11 mouse cellular contexts compared by ENCODE assay signal in genomic region chr4:155739741-155740636, GRCm38 (mm10). TPM values are rescaled to one million over a fixed set of nuclear protein-coding genes. Genes with fewer than 3 reads are reported as not detected.
A peak's percentile ranks its signal among the peaks of the same experiment; 100 is the strongest.
DNase-seq lines count a peak whose midpoint lies in the region; ATAC-seq lines count a peak whose summit lies in the region.
"Had no signal": no experiment of that assay in that cellular context is flagged by ENCODE, and none has a peak within 500 bp of the region (broad histone marks: within the 10 kb centered on the region; RNA-seq: fewer than 3 reads in every experiment).

No protein-coding gene starts in this region.

- peak; percentile 24; the same call in 1 of the 2 replicates for ATAC-seq in intestine, embryonic 16.5 days
- no peak for ATAC-seq in intestine, embryonic 15.5 days

- no peak overlapping the region for H3K9ac ChIP-seq in intestine, embryonic 16.5 days (ENCODE audit: low read depth, low read length)
- H3K9ac ChIP-seq in intestine, embryonic 15.5 days = no peak overlapping the region

- no peaks in the 10 kb centered on the region for H3K27me3 ChIP-seq in intestine, embryonic 16.5 days (replicated peaks; ENCODE audit: control insufficient read depth, insufficient read depth, low read length)
- H3K27me3 ChIP-seq in intestine, embryonic 15.5 days (replicated peaks) = no peaks in the 10 kb centered on the region

- H3K4me1 ChIP-seq in intestine, embryonic 16.5 days (ENCODE audit: control insufficient read depth, insufficient read depth, low read length) = peaks cover 9% of the 10 kb centered on the region
- H3K4me1 ChIP-seq in intestine, embryonic 15.5 days (replicated peaks) = peaks cover 10% of the 10 kb centered on the region

- 81% methylated on average over 37 of the region's 37 CpGs for WGBS in intestine, embryonic 16.5 days
- WGBS in intestine, embryonic 15.5 days = 82% methylated on average over 37 of the region's 37 CpGs

- peak; percentile 27 for DNase-seq in adrenal gland, adult 2 months
- DNase-seq in adrenal gland, adult (ENCODE audit: inconsistent age in 2 of 2, low spot score in 1 of 2) = no peak
- DNase-seq in right cerebral cortex, postnatal 14 days = peak; percentile 14
- no peak for DNase-seq in right cerebral cortex, adult 2 months (ENCODE audit: low spot score in 2 of 2)
- DNase-seq in heart, postnatal 4 days = peak; percentile 65
- DNase-seq in thymus, postnatal 36 days = no peak
- DNase-seq: kidney, postnatal 4 days had no signal

- no peaks in the 10 kb centered on the region for H3K9me3 ChIP-seq in intestine, embryonic 16.5 days (ENCODE audit: control insufficient read depth, low read length)
- no peaks in the 10 kb centered on the region for H3K9me3 ChIP-seq in intestine, embryonic 15.5 days

- no peak overlapping the region for H3K27ac ChIP-seq in intestine, embryonic 16.5 days (ENCODE audit: low read length)
- H3K27ac ChIP-seq in intestine, embryonic 15.5 days = no peak overlapping the region

- H3K4me3 ChIP-seq in intestine, embryonic 16.5 days (ENCODE audit: low read length) = no peak overlapping the region
- H3K4me3 ChIP-seq in intestine, embryonic 15.5 days (replicated peaks) = no peak overlapping the region
- H3K4me3 ChIP-seq: erythroblast, embryonic 14.5 days had no signal

- peaks cover 8% of the 10 kb centered on the region for H3K36me3 ChIP-seq in intestine, embryonic 16.5 days (ENCODE audit: control insufficient read depth, insufficient read depth, low read length)
- H3K36me3 ChIP-seq in intestine, embryonic 15.5 days = peaks cover 12% of the 10 kb centered on the region; the same call in 1 of the 2 replicates

- H3K4me2 ChIP-seq in intestine, embryonic 16.5 days (ENCODE audit: low read depth, low read length) = no peak overlapping the region
- no peak overlapping the region for H3K4me2 ChIP-seq in intestine, embryonic 15.5 days (replicated peaks)

RNA-seq across cellular contexts. Expression of gene Tmem240, which starts 5.4 kb away (rescaled TPM):
- total RNA-seq in adrenal gland, adult 2 months (2021) = under 1 TPM; 0.55 to 0.73 TPM
- 2.0 and 3.1 TPM in 2 replicates for polyA plus RNA-seq in adrenal gland, adult 2 months (2012; rRNA removed)
- polyA plus RNA-seq in intestine, embryonic 16.5 days (2015; fragmentation: Nextera tagmentation; extraction: Ambion mirVana) = 0.16 and 0.23 TPM in 2 replicates
- polyA plus RNA-seq in intestine, embryonic 15.5 days (2015; fragmentation: Nextera tagmentation; extraction: Ambion mirVana) = 0.80 and 0.84 TPM in 2 replicates
- total RNA-seq in heart, postnatal 4 days (2021) = under 1 TPM; 0.36 to 0.43 TPM

RNA-seq across cellular contexts. Expression of gene Atad3a, which starts 20.9 kb away (rescaled TPM):
- total RNA-seq in adrenal gland, adult 2 months (2021) = 10 to 100 TPM; 71.4 to 90.7 TPM
- 226 and 242 TPM in 2 replicates for polyA plus RNA-seq in adrenal gland, adult 2 months (2012; rRNA removed)
- polyA plus RNA-seq in intestine, embryonic 16.5 days (2015; fragmentation: Nextera tagmentation; extraction: Ambion mirVana) = 142 and 150 TPM in 2 replicates
- 135 and 156 TPM in 2 replicates for polyA plus RNA-seq in intestine, embryonic 15.5 days (2015; fragmentation: Nextera tagmentation; extraction: Ambion mirVana)
- total RNA-seq in heart, postnatal 4 days (2021) = 10 to 100 TPM; 82.7 to 89.7 TPM

RNA-seq across cellular contexts. Expression of gene Vwa1, which starts 34.5 kb away (rescaled TPM):
- total RNA-seq in adrenal gland, adult 2 months (2021) = 1 to 10 TPM; 2.5 to 4.8 TPM
- 9.4 and 12.0 TPM in 2 replicates for polyA plus RNA-seq in adrenal gland, adult 2 months (2012; rRNA removed)
- 18.9 TPM in 2 replicates for polyA plus RNA-seq in intestine, embryonic 16.5 days (2015; fragmentation: Nextera tagmentation; extraction: Ambion mirVana)
- polyA plus RNA-seq in intestine, embryonic 15.5 days (2015; fragmentation: Nextera tagmentation; extraction: Ambion mirVana) = 16.7 TPM in 2 replicates
- 10 to 100 TPM; 11.5 to 12.5 TPM for total RNA-seq in heart, postnatal 4 days (2021)
- polyA plus RNA-seq: erythroblast, embryonic 14.5 days had no signal

RNA-seq across cellular contexts. Expression of gene Ssu72, which starts 35.4 kb away (rescaled TPM):
- total RNA-seq in adrenal gland, adult 2 months (2021) = 100 to 1,000 TPM; 104 to 143 TPM
- 178 and 190 TPM in 2 replicates for polyA plus RNA-seq in adrenal gland, adult 2 months (2012; rRNA removed)
- polyA plus RNA-seq in intestine, embryonic 16.5 days (2015; fragmentation: Nextera tagmentation; extraction: Ambion mirVana) = 155 and 163 TPM in 2 replicates
- polyA plus RNA-seq in intestine, embryonic 15.5 days (2015; fragmentation: Nextera tagmentation; extraction: Ambion mirVana) = 150 and 153 TPM in 2 replicates
- total RNA-seq in heart, postnatal 4 days (2021) = 10 to 100 TPM; 60.3 to 64.9 TPM

RNA-seq across cellular contexts. Expression of gene Tmem88b, which starts 45.7 kb away (rescaled TPM):
- total RNA-seq in adrenal gland, adult 2 months (2021) = under 1 TPM; 0.52 to 0.62 TPM
- polyA plus RNA-seq in adrenal gland, adult 2 months (2012; rRNA removed) = 0.81 and 0.97 TPM in 2 replicates
- 0.89 and 1.1 TPM in 2 replicates for polyA plus RNA-seq in intestine, embryonic 16.5 days (2015; fragmentation: Nextera tagmentation; extraction: Ambion mirVana)
- polyA plus RNA-seq in intestine, embryonic 15.5 days (2015; fragmentation: Nextera tagmentation; extraction: Ambion mirVana) = 1.00 and 1.1 TPM in 2 replicates
- 1 to 10 TPM; 4.6 to 4.9 TPM for total RNA-seq in heart, postnatal 4 days (2021)
- total RNA-seq: granulocyte monocyte progenitor cell, adult 5-6 weeks had no signal
- polyA plus RNA-seq: erythroblast, embryonic 14.5 days had no signal

Comparison
In these comparisons a context has a peak if more than half of its experiments do, and no peak if none do; other contexts are left out.
1. DNase-seq: peak in adrenal gland, adult 2 months (single experiment), right cerebral cortex, postnatal 14 days (single experiment) and heart, postnatal 4 days (single experiment); none in adrenal gland, adult (0 of 2), right cerebral cortex, adult 2 months (0 of 2) and thymus, postnatal 36 days (0 of 2).